Mouse (Mus musculus) fat pad, adult 2 months (tissue): Measurements from ENCODE around the gene Apol7a.

Experiments
- DNase-seq: peaks from one replicate; pipeline ENCODE4 v3.0.0-alpha.2; 2011; ENCODE audit warnings: low read depth, low spot score; ENCODE audit errors: extremely low read depth

The Apol7a gene

GRCm38 (mm10) chr15:77348146-77348545 lies 50.8 kb downstream of the Apol7a start:
- no peak for DNase-seq

GRCm38 (mm10) chr15:77344127-77345125 lies 54.5 kb downstream of the Apol7a start:
- no peak for DNase-seq

GRCm38 (mm10) chr15:77343527-77344091 lies 55.3 kb downstream of the Apol7a start:
- DNase-seq: no peak

- no peak for DNase-seq
Observed at GRCm38 (mm10) chr15:77342962-77343526, 55.9 kb downstream of the Apol7a start.

GRCm38 (mm10) chr15:77342005-77342404 lies 56.9 kb downstream of the Apol7a start:
- DNase-seq: no peak

- no peak for DNase-seq
Observed at GRCm38 (mm10) chr15:77340581-77340980, 58.3 kb downstream of the Apol7a start.

GRCm38 (mm10) chr15:77338924-77339429 lies 59.9 kb downstream of the Apol7a start:
- DNase-seq: no peak

- no peak for DNase-seq
Observed at GRCm38 (mm10) chr15:77338451-77338850, 60.5 kb downstream of the Apol7a start.
